Mouse (Mus musculus) lung, postnatal 0 days (tissue): ENCODE data around the gene Degs2.

Experiments
- CTCF ChIP-seq: IDR thresholded peaks from 2 replicates; pipeline ENCODE4 v1.5.1; 2016; ENCODE audit warnings: antibody characterized with exemption, mild to moderate bottlenecking
- EP300 ChIP-seq: IDR thresholded peaks from 2 replicates; pipeline ENCODE4 v1.6.1; 2016; ENCODE audit warnings: antibody characterized with exemption, mild to moderate bottlenecking, control low read depth

DNA sequence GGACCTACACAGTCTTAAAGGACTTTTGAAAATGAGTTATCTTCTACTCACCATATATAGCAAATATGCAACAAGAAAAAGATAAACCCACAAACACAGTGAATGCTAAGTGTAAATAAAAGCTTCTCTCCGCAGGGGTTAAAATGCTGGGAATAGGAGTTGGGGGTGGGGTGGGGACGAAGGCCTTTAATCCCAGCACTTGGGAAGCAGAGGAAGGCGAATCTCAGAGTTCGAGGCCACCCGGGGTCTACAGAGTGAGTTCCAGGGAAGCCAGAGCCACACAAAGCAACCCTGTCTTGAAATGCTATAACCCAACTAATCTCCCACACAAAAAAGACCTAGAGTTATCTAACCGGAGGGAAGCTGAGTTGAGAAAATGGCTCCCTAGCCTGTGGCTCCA, 46.9 kb upstream of the Degs2 start:
- TF ChIP-seq CTCF (no peak), EP300 (no peak)
